Mouse (Mus musculus): ENCODE results near the gene Slc39a2. TPM values are rescaled to one million over a fixed set of nuclear protein-coding genes. Genes with fewer than 3 reads are reported as not detected.
"Not testable (repeated sequence)": the region's sequence is repeated elsewhere in the genome, so short reads cannot be mapped to it uniquely, and the experiment has no call there.

The Slc39a2 gene
- polyA plus RNA-seq, 1 experiment from 2014 or later, result 2.0 TPM

GRCm38 (mm10) chr14:51922571-51922865 lies 29.8 kb downstream of the Slc39a2 start, which contains the start of gene Rnase13:
Gene Rnase13 (minus strand): TSS chr14:51922773.
- Histone ChIP-seq H3K4me3 (no peak within 1 kb of the TSS), H3K9ac (no peak within 1 kb of the TSS), H3K4me2 (no peak within 1 kb of the TSS), H3K27me3 (no peaks in the 10 kb centered on the region), H3K4me1 (replicated peaks) (no peaks in the 10 kb centered on the region), H3K36me3 (no peaks in the 10 kb centered on the region), H3K9me3 (no peaks in the 10 kb centered on the region), H3K27ac (replicated peaks) (peak within 1 kb of the TSS; percentile 76)
- peak; percentile 5; the same call in 1 of the 2 replicates for ATAC-seq (ENCODE audit: low FRiP score, low read depth)
- WGBS, result 79% methylated on average over 7 of the region's 7 CpGs

GRCm38 (mm10) chr14:51922910-51923309 lies 30.2 kb downstream of the Slc39a2 start:
- WGBS, result 85% methylated on average over 2 of the region's 2 CpGs
- Histone ChIP-seq H3K9ac (no peak overlapping the region), H3K9me3 (no peaks in the 10 kb centered on the region), H3K36me3 (no peaks in the 10 kb centered on the region), H3K27me3 (no peaks in the 10 kb centered on the region), H3K4me3 (no peak overlapping the region), H3K4me1 (replicated peaks) (no peaks in the 10 kb centered on the region), H3K4me2 (no peak overlapping the region), H3K27ac (replicated peaks) (peak overlapping the region; percentile 46)
- no peak for ATAC-seq (ENCODE audit: low FRiP score, low read depth)

GRCm38 (mm10) chr14:51923492-51923891 lies 30.8 kb downstream of the Slc39a2 start:
- H3K4me3 ChIP-seq, result no peak overlapping the region
- no peak overlapping the region for H3K27ac ChIP-seq (replicated peaks)
- H3K4me1 ChIP-seq (replicated peaks), result no peaks in the 10 kb centered on the region
- no peaks in the 10 kb centered on the region for H3K9me3 ChIP-seq
- no peaks in the 10 kb centered on the region for H3K36me3 ChIP-seq
- WGBS, result 76% methylated on average over 4 of the region's 4 CpGs
- H3K9ac ChIP-seq, result no peak overlapping the region
- no peaks in the 10 kb centered on the region for H3K27me3 ChIP-seq
- H3K4me2 ChIP-seq, result no peak overlapping the region
- ATAC-seq (ENCODE audit: low FRiP score, low read depth), result no peak

- ATAC-seq (ENCODE audit: low FRiP score, low read depth); H3K4me1 ChIP-seq (replicated peaks); H3K27me3 ChIP-seq; H3K4me2 ChIP-seq; H3K27ac ChIP-seq (replicated peaks); H3K9ac ChIP-seq; H3K9me3 ChIP-seq; H3K36me3 ChIP-seq; H3K4me3 ChIP-seq: not testable (repeated sequence)
- WGBS, result 96% methylated on average over 11 of the region's 11 CpGs
Observed at GRCm38 (mm10) chr14:51926930-51927329, 34.2 kb downstream of the Slc39a2 start.

- Histone ChIP-seq H3K4me2 (no peak overlapping the region), H3K27ac (replicated peaks) (peak overlapping the region; percentile 59; the same call in 1 of the 2 replicates), H3K9me3 (no peaks in the 10 kb centered on the region), H3K27me3 (no peaks in the 10 kb centered on the region), H3K36me3 (no peaks in the 10 kb centered on the region), H3K4me3 (no peak overlapping the region), H3K4me1 (replicated peaks) (0 out of 2 replicates have a peak, but pooled peaks cover 4% of the 10 kb centered on the region), H3K9ac (no peak overlapping the region)
- WGBS, result 65% methylated on average over 8 of the region's 8 CpGs
- peak; percentile 70 for ATAC-seq (ENCODE audit: low FRiP score, low read depth)
Observed at GRCm38 (mm10) chr14:51929309-51929943, 36.7 kb downstream of the Slc39a2 start.

GRCm38 (mm10) chr14:51929968-51930367 lies 37.3 kb downstream of the Slc39a2 start:
- Histone ChIP-seq H3K4me2 (no peak overlapping the region), H3K36me3 (no peaks in the 10 kb centered on the region), H3K27ac (replicated peaks) (peak overlapping the region; percentile 59; the same call in 1 of the 2 replicates), H3K4me1 (replicated peaks) (0 out of 2 replicates have a peak, but pooled peaks cover 4% of the 10 kb centered on the region), H3K9me3 (no peaks in the 10 kb centered on the region), H3K27me3 (no peaks in the 10 kb centered on the region), H3K9ac (no peak overlapping the region), H3K4me3 (no peak overlapping the region)
- WGBS, result 64% methylated on average over 9 of the region's 9 CpGs
- ATAC-seq (ENCODE audit: low FRiP score, low read depth), result no peak

- H3K4me2 ChIP-seq, result no peak overlapping the region
- H3K4me1 ChIP-seq (replicated peaks), result 0 out of 2 replicates have a peak, but pooled peaks cover 4% of the 10 kb centered on the region
- no peaks in the 10 kb centered on the region for H3K27me3 ChIP-seq
- WGBS, result 34% methylated on average over 5 of the region's 5 CpGs
- peak; percentile 78 for ATAC-seq (ENCODE audit: low FRiP score, low read depth)
- no peak overlapping the region for H3K4me3 ChIP-seq
- peak overlapping the region; percentile 59; the same call in 1 of the 2 replicates for H3K27ac ChIP-seq (replicated peaks)
- H3K36me3 ChIP-seq, result no peaks in the 10 kb centered on the region
- H3K9me3 ChIP-seq, result no peaks in the 10 kb centered on the region
- H3K9ac ChIP-seq, result no peak overlapping the region
Observed at GRCm38 (mm10) chr14:51930824-51931223, 38.1 kb downstream of the Slc39a2 start.

- no peak for ATAC-seq (ENCODE audit: low FRiP score, low read depth)
- Histone ChIP-seq H3K27ac (replicated peaks) (no peak overlapping the region), H3K9ac (no peak overlapping the region), H3K36me3 (no peaks in the 10 kb centered on the region), H3K4me2 (no peak overlapping the region), H3K27me3 (no peaks in the 10 kb centered on the region), H3K4me1 (replicated peaks) (0 out of 2 replicates have a peak, but pooled peaks cover 4% of the 10 kb centered on the region), H3K4me3 (no peak overlapping the region), H3K9me3 (no peaks in the 10 kb centered on the region)
- WGBS, result 83% methylated on average over 10 of the region's 10 CpGs
Observed at GRCm38 (mm10) chr14:51932092-51933020, 39.7 kb downstream of the Slc39a2 start.

GRCm38 (mm10) chr14:51939005-51939404 lies 46.3 kb downstream of the Slc39a2 start:
- no peak overlapping the region for H3K4me3 ChIP-seq
- 92% methylated on average over 9 of the region's 9 CpGs for WGBS
- H3K4me1 ChIP-seq (replicated peaks), result no peaks in the 10 kb centered on the region
- no peaks in the 10 kb centered on the region for H3K36me3 ChIP-seq
- no peak overlapping the region for H3K9ac ChIP-seq
- no peak overlapping the region for H3K27ac ChIP-seq (replicated peaks)
- H3K9me3 ChIP-seq, result no peaks in the 10 kb centered on the region
- no peak for ATAC-seq (ENCODE audit: low FRiP score, low read depth)
- no peak overlapping the region for H3K4me2 ChIP-seq
- no peaks in the 10 kb centered on the region for H3K27me3 ChIP-seq

GRCm38 (mm10) chr14:51940944-51941560 lies 48.4 kb downstream of the Slc39a2 start:
- 40% methylated on average over 8 of the region's 8 CpGs for WGBS
- Histone ChIP-seq H3K4me3 (no peak overlapping the region), H3K9me3 (no peaks in the 10 kb centered on the region), H3K4me1 (replicated peaks) (no peaks in the 10 kb centered on the region), H3K36me3 (no peaks in the 10 kb centered on the region), H3K27ac (replicated peaks) (no peak overlapping the region), H3K9ac (no peak overlapping the region), H3K4me2 (no peak overlapping the region), H3K27me3 (no peaks in the 10 kb centered on the region)
- ATAC-seq (ENCODE audit: low FRiP score, low read depth), result no peak

GRCm38 (mm10) chr14:51941577-51941976 lies 48.9 kb downstream of the Slc39a2 start:
- Histone ChIP-seq H3K36me3 (no peaks in the 10 kb centered on the region), H3K27me3 (no peaks in the 10 kb centered on the region), H3K4me3 (no peak overlapping the region), H3K4me1 (replicated peaks) (no peaks in the 10 kb centered on the region), H3K4me2 (no peak overlapping the region), H3K9me3 (no peaks in the 10 kb centered on the region), H3K27ac (replicated peaks) (no peak overlapping the region), H3K9ac (no peak overlapping the region)
- 61% methylated on average over 9 of the region's 9 CpGs for WGBS
- no peak for ATAC-seq (ENCODE audit: low FRiP score, low read depth)

GRCm38 (mm10) chr14:51942236-51942635 lies 49.5 kb downstream of the Slc39a2 start:
- Histone ChIP-seq H3K27me3 (no peaks in the 10 kb centered on the region), H3K4me1 (replicated peaks) (no peaks in the 10 kb centered on the region), H3K36me3 (no peaks in the 10 kb centered on the region), H3K27ac (replicated peaks) (no peak overlapping the region), H3K9me3 (no peaks in the 10 kb centered on the region), H3K4me3 (no peak overlapping the region), H3K9ac (no peak overlapping the region), H3K4me2 (no peak overlapping the region)
- WGBS, result 66% methylated on average over 7 of the region's 7 CpGs
- no peak for ATAC-seq (ENCODE audit: low FRiP score, low read depth)

All from hindbrain, embryonic 15.5 days (tissue).